Mouse (Mus musculus) E14TG2a.4 (cell line): ENCODE measurements around the gene Pkig.

Experiments
- CTCF ChIP-seq: conservative IDR thresholded peaks from 2 replicates; pipeline ENCODE4 v1.5.1; 2014; ENCODE audit warnings: low read length
- NANOG ChIP-seq: IDR thresholded peaks from 2 replicates; pipeline ENCODE4 v1.6.1; 2014; ENCODE audit warnings: borderline replicate concordance, low read length, mixed read lengths
- POU5F1 ChIP-seq: IDR thresholded peaks from 2 replicates; pipeline ENCODE4 v1.6.1; 2014; ENCODE audit warnings: low read length, borderline replicate concordance

GRCm38 (mm10) chr2:163645700-163646460 is 12.3 kb upstream of the Pkig start:
- TF ChIP-seq CTCF (no peak), NANOG (no peak), POU5F1 (no peak)
